Mouse (Mus musculus) myocyte (in vitro differentiated cells): ENCODE measurements around the gene Rabep2.
A peak's percentile ranks its signal among the peaks of the same experiment; 100 is the strongest.

Experiments used
- CEBPB ChIP-seq: IDR thresholded peaks from 2 replicates; pipeline ENCODE4 v1.6.1; 2011; ENCODE audit warnings: mild to moderate bottlenecking, moderate library complexity; ENCODE audit not compliant: poor library complexity, insufficient read depth, severe bottlenecking
- E2F4 ChIP-seq: IDR thresholded peaks from one replicate; pipeline ENCODE4 v1.6.1; 2011; ENCODE audit warnings: mild to moderate bottlenecking, control low read depth, moderate library complexity; ENCODE audit not compliant: insufficient read depth
- MAX ChIP-seq: IDR thresholded peaks from one replicate; pipeline ENCODE4 v1.6.1; 2011; ENCODE audit warnings: low read depth, mild to moderate bottlenecking, control low read depth
- MYOD1 ChIP-seq, 3 experiments: IDR thresholded peaks; one replicate each; pipeline ENCODE4 v1.6.1; 2011; ENCODE audit warnings: control low read depth in 2 of 3, low read depth in 2 of 3, mild to moderate bottlenecking in 2 of 3, moderate library complexity in 1 of 3; ENCODE audit not compliant: insufficient read length in 2 of 3, control insufficient read depth in 1 of 3
- MYOG ChIP-seq, 3 experiments: IDR thresholded peaks; one replicate each; pipeline ENCODE4 v1.6.1; 2011; ENCODE audit warnings: control low read depth in 2 of 3, low read depth in 2 of 3, mild to moderate bottlenecking in 2 of 3; ENCODE audit not compliant: insufficient read length in 2 of 3, control insufficient read depth in 1 of 3, insufficient read depth in 1 of 3
- POLR2A ChIP-seq: IDR thresholded peaks from one replicate; pipeline ENCODE4 v1.6.1; 2011; ENCODE audit warnings: low read depth, mild to moderate bottlenecking, control low read depth, moderate library complexity; ENCODE audit not compliant: insufficient read length
- POLR2AphosphoS2 ChIP-seq: IDR thresholded peaks from one replicate; pipeline ENCODE4 v1.6.1; 2011; ENCODE audit warnings: low read depth, control low read depth; ENCODE audit not compliant: insufficient read length
- REST ChIP-seq: IDR thresholded peaks from one replicate; pipeline ENCODE4 v1.6.1; 2011; ENCODE audit warnings: mild to moderate bottlenecking, control low read depth, moderate library complexity; ENCODE audit not compliant: insufficient read depth, insufficient read length
- SRF ChIP-seq: IDR thresholded peaks from one replicate; pipeline ENCODE4 v1.6.1; 2011; ENCODE audit warnings: low read depth; ENCODE audit not compliant: control insufficient read depth, insufficient read length
- TCF12 ChIP-seq: IDR thresholded peaks from one replicate; pipeline ENCODE4 v1.6.1; 2011; ENCODE audit warnings: mild to moderate bottlenecking, control low read depth; ENCODE audit not compliant: poor library complexity, insufficient read depth, severe bottlenecking
- USF1 ChIP-seq: IDR thresholded peaks from one replicate; pipeline ENCODE4 v1.6.1; 2011; ENCODE audit warnings: low read depth, mild to moderate bottlenecking, control low read depth, moderate library complexity

DNA sequence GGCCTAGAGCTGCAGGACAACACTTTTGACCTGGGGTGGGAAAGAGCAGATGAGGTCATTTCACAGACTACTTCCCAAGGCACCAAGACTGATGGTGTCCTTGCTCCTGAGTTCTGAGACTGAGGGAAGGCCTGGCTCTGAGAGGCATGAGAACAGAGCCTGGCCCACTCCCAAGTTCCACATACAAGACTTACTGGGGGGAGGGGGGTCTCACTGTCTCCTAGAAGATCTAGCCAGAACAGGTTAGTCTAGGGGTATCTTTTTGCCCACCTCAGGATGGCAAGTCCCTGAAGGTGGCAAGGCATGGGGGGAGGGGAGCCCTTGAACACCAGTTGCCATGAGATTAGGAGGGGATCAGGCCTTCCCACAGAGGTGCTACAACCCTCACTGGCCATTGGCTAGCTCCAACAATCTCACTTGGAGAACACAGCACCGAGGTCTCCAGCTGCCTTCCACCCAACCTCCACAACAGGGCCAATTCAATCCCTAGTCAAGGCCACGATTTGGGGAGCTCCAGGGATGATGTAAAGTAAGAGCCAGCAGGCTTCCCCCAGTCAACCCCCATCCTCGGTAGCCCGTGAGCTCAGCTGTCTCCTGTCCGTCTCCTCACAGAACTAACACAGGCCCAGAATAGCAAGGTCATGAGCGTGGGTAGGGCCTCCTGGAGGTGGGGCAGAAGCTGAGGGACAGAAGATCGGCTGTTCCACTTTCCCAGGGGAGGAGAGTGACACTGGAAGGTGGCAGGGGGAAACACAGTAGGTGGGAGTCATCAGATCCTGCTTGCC lies 36.9 kb downstream of the Rabep2 start:
- TF ChIP-seq POLR2A (peak; percentile 45), MYOG (IDR thresholded peaks at IDR 0.05; ENCODE audit: control insufficient read depth in 1 of 3, insufficient read depth in 1 of 3, insufficient read length in 2 of 3, low read depth in 2 of 3) (peak; percentile 47 to 87 (median 47)), TCF12 (peak; percentile 89), E2F4 (no peak), MAX (no peak), SRF (no peak), USF1 (no peak), CEBPB (no peak), MYOD1 (IDR thresholded peaks at IDR 0.05; ENCODE audit: control insufficient read depth in 1 of 3, insufficient read length in 2 of 3, low read depth in 2 of 3) (peak; percentile 95 to 97 (median 96)), REST (no peak), POLR2AphosphoS2 (peak; percentile 67)
